Mouse (Mus musculus) E14TG2a.4 (cell line): ENCODE results near the gene Nlrp3.

Source experiments
- H3K27me3 ChIP-seq: 2 replicates; pipeline ENCODE4 v1.6.1; 2014; ENCODE audit warnings: low read length, control low read depth; ENCODE audit not compliant: insufficient read depth
- H3K36me3 ChIP-seq: 2 replicates; pipeline ENCODE4 v1.6.1; 2014; ENCODE audit warnings: low read length, control low read depth; ENCODE audit not compliant: insufficient read depth
- H3K4me1 ChIP-seq: replicated peaks from 2 replicates; pipeline ENCODE4 v1.6.1; 2014; ENCODE audit warnings: low read depth, low read length, control low read depth
- H3K4me3 ChIP-seq: replicated peaks from 2 replicates; pipeline ENCODE4 v1.5.1; 2014; ENCODE audit warnings: mild to moderate bottlenecking, low read length
- H3K9me3 ChIP-seq: 2 replicates; pipeline ENCODE4 v1.6.1; 2014; ENCODE audit warnings: low read length, control low read depth
- CTCF ChIP-seq: conservative IDR thresholded peaks from 2 replicates; pipeline ENCODE4 v1.5.1; 2014; ENCODE audit warnings: low read length
- NANOG ChIP-seq: IDR thresholded peaks from 2 replicates; pipeline ENCODE4 v1.6.1; 2014; ENCODE audit warnings: borderline replicate concordance, low read length, mixed read lengths
- POU5F1 ChIP-seq: IDR thresholded peaks from 2 replicates; pipeline ENCODE4 v1.6.1; 2014; ENCODE audit warnings: low read length, borderline replicate concordance

The Nlrp3 gene

DNA sequence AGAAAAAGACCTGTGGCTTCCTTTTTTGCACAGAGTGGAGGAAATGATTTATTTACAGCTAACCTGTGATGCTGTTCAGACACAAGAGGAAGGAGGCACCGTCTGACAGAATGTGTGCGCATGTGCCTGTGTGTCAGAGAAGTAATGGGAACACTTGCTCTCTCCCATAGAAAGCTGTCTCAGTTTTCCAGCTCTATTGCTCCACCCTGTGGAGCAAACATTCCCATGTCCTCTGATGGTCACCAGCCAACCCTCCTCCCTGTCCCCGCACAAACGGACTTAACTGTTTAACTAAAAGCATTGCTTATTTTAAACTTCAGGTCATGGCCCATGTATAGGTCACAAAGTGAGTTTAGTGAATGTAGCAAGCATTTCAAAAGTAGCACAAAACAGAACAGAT, 72.8 kb downstream of the Nlrp3 start:
- Histone ChIP-seq H3K36me3 (no peaks in the 10 kb centered on the region), H3K4me3 (no peak overlapping the region), H3K27me3 (peaks cover 5% of the 10 kb centered on the region; the same call in 1 of the 2 replicates), H3K9me3 (no peaks in the 10 kb centered on the region), H3K4me1 (peaks cover 5% of the 10 kb centered on the region)
- no peak; the same call in 1 of the 2 replicates for TF ChIP-seq POU5F1
- TF ChIP-seq CTCF: no peak
- no peak for TF ChIP-seq NANOG
